Mouse (Mus musculus): ENCODE results near the gene Fgfr2. TPM values are rescaled to one million over a fixed set of nuclear protein-coding genes. Genes with fewer than 3 reads are reported as not detected.
A peak's percentile ranks its signal among the peaks of the same experiment; 100 is the strongest.

The Fgfr2 gene
- polyA plus RNA-seq, 1 experiment from 2014 or later = 92.0 TPM

GRCm38 (mm10) chr7:130946303-130946702, 2176.8 kb downstream of the Fgfr2 start:
- no peak for DNase-seq (ENCODE audit: low spot score, missing footprints)
- Histone ChIP-seq H3K4me3 (ENCODE audit: low read depth, low read length) (no peak overlapping the region), H3K4me1 (ENCODE audit: control insufficient read depth, insufficient read depth, low read length) (no peaks in the 10 kb centered on the region), H3K9ac (ENCODE audit: low read length) (no peak overlapping the region), H3K27ac (ENCODE audit: low read depth, low read length) (no peak overlapping the region), H3K4me2 (no peak overlapping the region), H3K36me3 (ENCODE audit: control insufficient read depth, insufficient read depth, low read length) (no peaks in the 10 kb centered on the region), H3K27me3 (ENCODE audit: control insufficient read depth, insufficient read depth, low read length) (no peaks in the 10 kb centered on the region), H3K9me3 (ENCODE audit: control insufficient read depth, low read length) (no peaks in the 10 kb centered on the region)
- 89% methylated on average over 12 of the region's 12 CpGs for WGBS
- ATAC-seq (ENCODE audit: low FRiP score) = no peak

- Histone ChIP-seq H3K36me3 (ENCODE audit: control insufficient read depth, insufficient read depth, low read length) (no peaks in the 10 kb centered on the region), H3K9me3 (ENCODE audit: control insufficient read depth, low read length) (no peaks in the 10 kb centered on the region), H3K9ac (ENCODE audit: low read length) (no peak overlapping the region), H3K4me3 (ENCODE audit: low read depth, low read length) (no peak overlapping the region), H3K4me1 (ENCODE audit: control insufficient read depth, insufficient read depth, low read length) (no peaks in the 10 kb centered on the region), H3K27ac (ENCODE audit: low read depth, low read length) (no peak overlapping the region), H3K4me2 (no peak overlapping the region), H3K27me3 (ENCODE audit: control insufficient read depth, insufficient read depth, low read length) (no peaks in the 10 kb centered on the region)
- ATAC-seq (ENCODE audit: low FRiP score) (no peak), DNase-seq (ENCODE audit: low spot score, missing footprints) (no peak)
- 88% methylated on average over 3 of the region's 3 CpGs for WGBS
These were observed 2177.4 kb downstream of the Fgfr2 start for GRCm38 (mm10) chr7:130945730-130946129.

- 89% methylated on average over 11 of the region's 11 CpGs for WGBS
- ATAC-seq (ENCODE audit: low FRiP score) = no peak
These were observed 2178.2 kb downstream of the Fgfr2 start for GRCm38 (mm10) chr7:130944766-130945475.

GRCm38 (mm10) chr7:130943280-130943895, 2179.8 kb downstream of the Fgfr2 start:
- Histone ChIP-seq H3K9ac (ENCODE audit: low read length) (no peak overlapping the region), H3K4me2 (no peak overlapping the region), H3K27me3 (ENCODE audit: control insufficient read depth, insufficient read depth, low read length) (peaks cover 2% of the 10 kb centered on the region), H3K9me3 (ENCODE audit: control insufficient read depth, low read length) (no peaks in the 10 kb centered on the region), H3K4me1 (ENCODE audit: control insufficient read depth, insufficient read depth, low read length) (no peaks in the 10 kb centered on the region), H3K27ac (ENCODE audit: low read depth, low read length) (no peak overlapping the region), H3K36me3 (ENCODE audit: control insufficient read depth, insufficient read depth, low read length) (no peaks in the 10 kb centered on the region), H3K4me3 (ENCODE audit: low read depth, low read length) (no peak overlapping the region)
- ATAC-seq (ENCODE audit: low FRiP score) (no peak), DNase-seq (ENCODE audit: low spot score, missing footprints) (no peak)
- 86% methylated on average over 9 of the region's 9 CpGs for WGBS

More at GRCm38 (mm10) chr7:130944766-130945475, 2178.2 kb downstream of the Fgfr2 start:
- no peak overlapping the region for H3K4me3 ChIP-seq (ENCODE audit: low read depth, low read length)
- no peaks in the 10 kb centered on the region for H3K4me1 ChIP-seq (ENCODE audit: control insufficient read depth, insufficient read depth, low read length)
- DNase-seq (ENCODE audit: low spot score, missing footprints) = no peak
- H3K9ac ChIP-seq (ENCODE audit: low read length) = no peak overlapping the region
- no peaks in the 10 kb centered on the region for H3K36me3 ChIP-seq (ENCODE audit: control insufficient read depth, insufficient read depth, low read length)
- H3K27ac ChIP-seq (ENCODE audit: low read depth, low read length) = no peak overlapping the region
- no peaks in the 10 kb centered on the region; the same call in 1 of the 2 replicates for H3K27me3 ChIP-seq (ENCODE audit: control insufficient read depth, insufficient read depth, low read length)
- no peaks in the 10 kb centered on the region for H3K9me3 ChIP-seq (ENCODE audit: control insufficient read depth, low read length)
- H3K4me2 ChIP-seq = no peak overlapping the region

GRCm38 (mm10) chr7:130940733-130941132, 2182.4 kb downstream of the Fgfr2 start:
- Histone ChIP-seq H3K36me3 (ENCODE audit: control insufficient read depth, insufficient read depth, low read length) (no peaks in the 10 kb centered on the region), H3K9ac (ENCODE audit: low read length) (no peak overlapping the region), H3K9me3 (ENCODE audit: control insufficient read depth, low read length) (no peaks in the 10 kb centered on the region), H3K4me1 (ENCODE audit: control insufficient read depth, insufficient read depth, low read length) (peaks cover 5% of the 10 kb centered on the region; the same call in 1 of the 2 replicates), H3K27ac (ENCODE audit: low read depth, low read length) (no peak overlapping the region), H3K4me3 (ENCODE audit: low read depth, low read length) (no peak overlapping the region), H3K27me3 (ENCODE audit: control insufficient read depth, insufficient read depth, low read length) (peaks cover 28% of the 10 kb centered on the region), H3K4me2 (no peak overlapping the region)
- DNase-seq (ENCODE audit: low spot score, missing footprints) = no peak
- 85% methylated on average over 8 of the region's 8 CpGs for WGBS
- no peak for ATAC-seq (ENCODE audit: low FRiP score)

GRCm38 (mm10) chr7:130938896-130939295, 2184.3 kb downstream of the Fgfr2 start:
- DNase-seq (ENCODE audit: low spot score, missing footprints) (peak; percentile 78), ATAC-seq (ENCODE audit: low FRiP score) (no peak)
- 83% methylated on average over 8 of the region's 8 CpGs for WGBS
- no peaks in the 10 kb centered on the region for H3K36me3 ChIP-seq (ENCODE audit: control insufficient read depth, insufficient read depth, low read length)
- H3K4me3 ChIP-seq (ENCODE audit: low read depth, low read length) = no peak overlapping the region
- H3K9ac ChIP-seq (ENCODE audit: low read length) = no peak overlapping the region
- H3K27me3 ChIP-seq (ENCODE audit: control insufficient read depth, insufficient read depth, low read length) = peaks cover 44% of the 10 kb centered on the region
- no peak overlapping the region for H3K27ac ChIP-seq (ENCODE audit: low read depth, low read length)
- peaks cover 7% of the 10 kb centered on the region; the same call in 1 of the 2 replicates for H3K4me1 ChIP-seq (ENCODE audit: control insufficient read depth, insufficient read depth, low read length)
- no peaks in the 10 kb centered on the region for H3K9me3 ChIP-seq (ENCODE audit: control insufficient read depth, low read length)
- H3K4me2 ChIP-seq = no peak overlapping the region

GRCm38 (mm10) chr7:130938005-130938404, 2185.1 kb downstream of the Fgfr2 start:
- peaks cover 50% of the 10 kb centered on the region for H3K27me3 ChIP-seq (ENCODE audit: control insufficient read depth, insufficient read depth, low read length)
- DNase-seq (ENCODE audit: low spot score, missing footprints) = peak; percentile 73

GRCm38 (mm10) chr7:130937266-130937841, 2185.8 kb downstream of the Fgfr2 start:
- H3K4me3 ChIP-seq (ENCODE audit: low read depth, low read length) = no peak overlapping the region
- H3K4me2 ChIP-seq = no peak overlapping the region
- peaks cover 7% of the 10 kb centered on the region; the same call in 1 of the 2 replicates for H3K4me1 ChIP-seq (ENCODE audit: control insufficient read depth, insufficient read depth, low read length)
- H3K27ac ChIP-seq (ENCODE audit: low read depth, low read length) = no peak overlapping the region
- 28% methylated on average over 12 of the region's 12 CpGs for WGBS
- no peak overlapping the region for H3K9ac ChIP-seq (ENCODE audit: low read length)
- DNase-seq (ENCODE audit: low spot score, missing footprints) = peak; percentile 82
- H3K9me3 ChIP-seq (ENCODE audit: control insufficient read depth, low read length) = no peaks in the 10 kb centered on the region
- peaks cover 50% of the 10 kb centered on the region for H3K27me3 ChIP-seq (ENCODE audit: control insufficient read depth, insufficient read depth, low read length)
- ATAC-seq (ENCODE audit: low FRiP score) = no peak
- H3K36me3 ChIP-seq (ENCODE audit: control insufficient read depth, insufficient read depth, low read length) = no peaks in the 10 kb centered on the region

More at GRCm38 (mm10) chr7:130938005-130938404, 2185.1 kb downstream of the Fgfr2 start:
- 64% methylated on average over 4 of the region's 4 CpGs for WGBS
- Histone ChIP-seq H3K9ac (ENCODE audit: low read length) (no peak overlapping the region), H3K9me3 (ENCODE audit: control insufficient read depth, low read length) (no peaks in the 10 kb centered on the region), H3K4me3 (ENCODE audit: low read depth, low read length) (no peak overlapping the region), H3K4me2 (no peak overlapping the region), H3K27ac (ENCODE audit: low read depth, low read length) (no peak overlapping the region), H3K36me3 (ENCODE audit: control insufficient read depth, insufficient read depth, low read length) (no peaks in the 10 kb centered on the region), H3K4me1 (ENCODE audit: control insufficient read depth, insufficient read depth, low read length) (peaks cover 7% of the 10 kb centered on the region; the same call in 1 of the 2 replicates)
- no peak for ATAC-seq (ENCODE audit: low FRiP score)

- Histone ChIP-seq H3K4me3 (ENCODE audit: low read depth, low read length) (peak overlapping the region; percentile 45), H3K9me3 (ENCODE audit: control insufficient read depth, low read length) (no peaks in the 10 kb centered on the region), H3K4me2 (peak overlapping the region; percentile 54), H3K9ac (ENCODE audit: low read length) (no peak overlapping the region), H3K27me3 (ENCODE audit: control insufficient read depth, insufficient read depth, low read length) (peaks cover 50% of the 10 kb centered on the region), H3K4me1 (ENCODE audit: control insufficient read depth, insufficient read depth, low read length) (peaks cover 7% of the 10 kb centered on the region; the same call in 1 of the 2 replicates), H3K36me3 (ENCODE audit: control insufficient read depth, insufficient read depth, low read length) (no peaks in the 10 kb centered on the region), H3K27ac (ENCODE audit: low read depth, low read length) (no peak overlapping the region)
- ATAC-seq (ENCODE audit: low FRiP score) = peak; percentile 46
- DNase-seq (ENCODE audit: low spot score, missing footprints) = peak; percentile 92
- WGBS = under 1% methylated on average over 49 of the region's 49 CpGs
These were observed 2186.6 kb downstream of the Fgfr2 start for GRCm38 (mm10) chr7:130936472-130936951.
